In genomic region chr10:18547381-18547780, GRCm38 (mm10) we compare ENCODE assay signal across 17 mouse cellular contexts. TPM values are rescaled to one million over a fixed set of nuclear protein-coding genes. Genes with fewer than 3 reads are reported as not detected.
DNase-seq lines count a peak whose midpoint lies in the region; ATAC-seq and TF ChIP-seq lines count a peak whose summit lies in the region.
"Had no signal": no experiment of that assay in that cellular context is flagged by ENCODE, and none has a peak within 500 bp of the region (broad histone marks: within the 10 kb centered on the region; RNA-seq: fewer than 3 reads in every experiment).

No protein-coding gene starts in this region.

- no peaks in the 10 kb centered on the region for H3K79me2 ChIP-seq in CH12.LX (replicated peaks; ENCODE audit: control insufficient read depth, extremely low read depth, insufficient read depth, poor library complexity, severe bottlenecking)

- in situ Hi-C loops in CH12.LX (cut with MboI; ENCODE audit: low pct_ligation_motif_present, low pct_unique_long_range_greater_than_20kb, low sequenced_read_pairs) = no loop called here

- no peak for TF ChIP-seq RAD21 in CH12.LX (IDR thresholded peaks at IDR 0.05; ENCODE audit: low read depth, low read length)

- dilution Hi-C loops in CH12.LX (cut with MboI; ENCODE audit: extremely low pct_ligation_motif_present, extremely low pct_unique_long_range_greater_than_20kb, low sequenced_read_pairs) = no loop called here

- ATAC-seq in intestine, postnatal 0 days = 0 out of 2 replicates have a peak, but pooled peaks have one; percentile 34
- ATAC-seq in stomach, postnatal 0 days (ENCODE audit: low FRiP score, low TSS enrichment) = peak; percentile 62
- ATAC-seq: forebrain, embryonic 13.5 days; forebrain, postnatal 0 days had no signal

- no peak for TF ChIP-seq POLR2A in CH12.LX (IDR thresholded peaks at IDR 0.05; ENCODE audit: low read depth, low read length)

- no peak overlapping the region for H3K4me3 ChIP-seq in CH12.LX (replicated peaks in 1 of 3; ENCODE audit: low read depth in 2 of 3, low read length in 2 of 3, poor library complexity in 1 of 3)
- no peak overlapping the region for H3K4me3 ChIP-seq in intestine, postnatal 0 days (ENCODE audit: low read depth, low read length)
- H3K4me3 ChIP-seq in stomach, postnatal 0 days (ENCODE audit: low read depth, low read length) = no peak overlapping the region
- H3K4me3 ChIP-seq: embryonic facial prominence, embryonic 10.5 days; forebrain, embryonic 13.5 days; gastrocnemius, adult 2 months; heart, embryonic 12.5 days; hindbrain, embryonic 10.5 days had no signal

- no peaks in the 10 kb centered on the region for H3K9me3 ChIP-seq in CH12.LX (replicated peaks; ENCODE audit: low read length)
- H3K9me3 ChIP-seq in intestine, postnatal 0 days (ENCODE audit: control insufficient read depth) = no peaks in the 10 kb centered on the region
- no peaks in the 10 kb centered on the region for H3K9me3 ChIP-seq in stomach, postnatal 0 days (ENCODE audit: control insufficient read depth, low read length)
- H3K9me3 ChIP-seq: embryonic facial prominence, embryonic 10.5 days; forebrain, embryonic 13.5 days; G1E; heart, embryonic 12.5 days; hindbrain, embryonic 10.5 days had no signal

- WGBS in intestine, postnatal 0 days = 53% methylated on average over 4 of the region's 4 CpGs
- WGBS in stomach, postnatal 0 days = 42% methylated on average over 4 of the region's 4 CpGs

- H3K4me2 ChIP-seq in CH12.LX (ENCODE audit: insufficient read depth, low read depth, poor library complexity, severe bottlenecking) = no peak overlapping the region
- no peak overlapping the region for H3K4me2 ChIP-seq in intestine, postnatal 0 days (replicated peaks; ENCODE audit: low read depth)
- H3K4me2 ChIP-seq in stomach, postnatal 0 days (replicated peaks; ENCODE audit: low read depth) = no peak overlapping the region
- H3K4me2 ChIP-seq: forebrain, embryonic 13.5 days; heart, embryonic 12.5 days had no signal

- H3K27ac ChIP-seq in CH12.LX (ENCODE audit: insufficient read depth, low read depth) = no peak overlapping the region
- H3K27ac ChIP-seq in intestine, postnatal 0 days (ENCODE audit: low read depth, low read length) = no peak overlapping the region
- H3K27ac ChIP-seq in stomach, postnatal 0 days (replicated peaks) = peak overlapping the region; percentile 80
- H3K27ac ChIP-seq: embryonic facial prominence, embryonic 10.5 days; forebrain, embryonic 13.5 days; gastrocnemius, adult 2 months; hindbrain, embryonic 10.5 days had no signal

- TF ChIP-seq CTCF in CH12.LX (conservative IDR thresholded peaks at IDR 0.05 in 1 of 2, IDR thresholded peaks at IDR 0.05 in 1 of 2; ENCODE audit: low read depth in 2 of 2, low read length in 2 of 2) = no peak
- no peak for TF ChIP-seq CTCF in intestine, postnatal 0 days (IDR thresholded peaks at IDR 0.05; ENCODE audit: low read depth)
- no peak for TF ChIP-seq CTCF in stomach, postnatal 0 days (IDR thresholded peaks at IDR 0.05; ENCODE audit: low read depth)

- DNase-seq in kidney, postnatal 14 days = peak; percentile 23
- DNase-seq in kidney, adult 8-10 months = no peak
- no peak for DNase-seq in CH12.LX (ENCODE audit: extremely low read depth)
- peak; percentile 54 for DNase-seq in stomach, postnatal 0 days (ENCODE audit: low spot score)
- DNase-seq in thymus, postnatal 4 days = no peak
- DNase-seq: adrenal gland, adult 8-10 months; adrenal gland, postnatal 36 days; cerebellum, adult 2 months; forebrain, postnatal 0 days; gastrocnemius, adult 2 months; gastrocnemius, postnatal 25 days had no signal

- no peaks in the 10 kb centered on the region for H3K36me3 ChIP-seq in CH12.LX (replicated peaks in 1 of 2; ENCODE audit: control insufficient read depth in 1 of 2, insufficient read depth in 1 of 2, low read length in 1 of 2)
- H3K36me3 ChIP-seq in intestine, postnatal 0 days (ENCODE audit: control insufficient read depth, insufficient read depth) = no peaks in the 10 kb centered on the region
- H3K36me3 ChIP-seq in stomach, postnatal 0 days (ENCODE audit: control insufficient read depth, insufficient read depth, low read length) = no peaks in the 10 kb centered on the region
- H3K36me3 ChIP-seq: embryonic facial prominence, embryonic 10.5 days; G1E; heart, embryonic 12.5 days; hindbrain, embryonic 10.5 days had no signal

- H3K9ac ChIP-seq in CH12.LX (ENCODE audit: insufficient read depth, low read depth) = no peak overlapping the region
- H3K9ac ChIP-seq in intestine, postnatal 0 days (ENCODE audit: low read depth, low read length) = no peak overlapping the region
- no peak overlapping the region for H3K9ac ChIP-seq in stomach, postnatal 0 days (ENCODE audit: low read length)
- H3K9ac ChIP-seq: forebrain, embryonic 13.5 days; forebrain, postnatal 0 days; heart, embryonic 12.5 days had no signal

- no peak for TF ChIP-seq EP300 in CH12.LX (IDR thresholded peaks at IDR 0.05; ENCODE audit: low read length)
- TF ChIP-seq EP300 in stomach, postnatal 0 days (optimal IDR thresholded peaks at IDR 0.05) = no peak

- peaks cover 0 to 4% of the 10 kb centered on the region in 2 experiments; a peak in 1 of 4 replicates for H3K4me1 ChIP-seq in CH12.LX (ENCODE audit: control insufficient read depth in 1 of 2, insufficient read depth in 2 of 2)
- no peaks in the 10 kb centered on the region; the same call in 1 of the 2 replicates for H3K4me1 ChIP-seq in intestine, postnatal 0 days (replicated peaks; ENCODE audit: control insufficient read depth, insufficient read depth, low read length)
- H3K4me1 ChIP-seq in stomach, postnatal 0 days (replicated peaks; ENCODE audit: control insufficient read depth, insufficient read depth) = 0 out of 2 replicates have a peak, but pooled peaks cover 2% of the 10 kb centered on the region

- no peaks in the 10 kb centered on the region for H3K27me3 ChIP-seq in CH12.LX (replicated peaks)
- H3K27me3 ChIP-seq in intestine, postnatal 0 days (replicated peaks; ENCODE audit: control insufficient read depth, insufficient read depth, low read length) = no peaks in the 10 kb centered on the region
- H3K27me3 ChIP-seq in stomach, postnatal 0 days (ENCODE audit: control insufficient read depth, insufficient read depth, low read length) = no peaks in the 10 kb centered on the region

TF ChIP-seq in CH12.LX, 34 proteins besides CTCF, POLR2A, EP300 and RAD21:
- TF ChIP-seq IRF4 (IDR thresholded peaks at IDR 0.05; ENCODE audit: low read depth, low read length) (no peak), ZNF384 (IDR thresholded peaks at IDR 0.05; ENCODE audit: low read depth, low read length) (0 out of 2 replicates have a peak, but pooled peaks have one; percentile 0), MAZ (IDR thresholded peaks at IDR 0.05; ENCODE audit: low read depth, low read length) (no peak)

RNA-seq across cellular contexts. Expression of gene Hebp2, which starts 1.5 kb away (rescaled TPM):
- 0.08 TPM in 1 of 2 replicates, not detected in the other for total RNA-seq in CH12.LX (2012; rRNA removed)
- total RNA-seq in CH12.LX (2014; rRNA removed) = not detected in 2 replicates
- polyA plus RNA-seq in CH12.LX (2012; ENCODE audit: insufficient read length, low read depth) = not detected in 2 replicates
- polyA plus RNA-seq in intestine, postnatal 0 days (2015; fragmentation: Nextera tagmentation; extraction: Ambion mirVana) = 3.6 and 4.0 TPM in 2 replicates
- 112 and 129 TPM in 2 replicates for polyA plus RNA-seq in stomach, postnatal 0 days (2015; fragmentation: Nextera tagmentation; extraction: Ambion mirVana)
- total RNA-seq: G1E had no signal
- polyA plus RNA-seq: G1E had no signal

Comparison
In these comparisons a context has a peak if more than half of its experiments do, and no peak if none do; other contexts are left out.
1. DNase-seq: peak in kidney, postnatal 14 days (single experiment) and stomach, postnatal 0 days (single experiment); none in kidney, adult 8-10 months (0 of 2), CH12.LX (single experiment) and thymus, postnatal 4 days (single experiment).
2. RNA of gene Hebp2, which starts 1.5 kb away (polyA plus RNA-seq): 112 to 129 TPM in stomach, postnatal 0 days; 3.6 to 4.0 TPM in intestine, postnatal 0 days and not detected in CH12.LX; every median in the first group is over 10 times any median in the second.